Comparison of ENCODE assay signal across 14 mouse cellular contexts in genomic region chr4:128398948-128399347, GRCm38 (mm10).
DNase-seq lines count a peak whose midpoint lies in the region; ATAC-seq and TF ChIP-seq lines count a peak whose summit lies in the region.
"Had no signal": no experiment of that assay in that cellular context is flagged by ENCODE, and none has a peak within 500 bp of the region (broad histone marks: within the 10 kb centered on the region; RNA-seq: fewer than 3 reads in every experiment).

No protein-coding gene starts in this region.

- peaks cover 18% of the 10 kb centered on the region for H3K4me1 ChIP-seq in forebrain, postnatal 0 days (ENCODE audit: insufficient read depth)
- H3K4me1 ChIP-seq in forebrain, embryonic 10.5 days, result peaks cover 13% of the 10 kb centered on the region
- peaks cover 8% of the 10 kb centered on the region; the same call in 1 of the 2 replicates for H3K4me1 ChIP-seq in midbrain, embryonic 13.5 days (replicated peaks)
- no peaks in the 10 kb centered on the region for H3K4me1 ChIP-seq in liver, postnatal 0 days (ENCODE audit: insufficient read depth)

- H3K4me3 ChIP-seq in forebrain, postnatal 0 days (ENCODE audit: low read depth, low read length), result no peak overlapping the region
- no peak overlapping the region for H3K4me3 ChIP-seq in forebrain, embryonic 10.5 days
- H3K4me3 ChIP-seq in midbrain, embryonic 13.5 days (replicated peaks), result no peak overlapping the region
- H3K4me3 ChIP-seq in liver, postnatal 0 days (ENCODE audit: low read depth, low read length), result no peak overlapping the region
- H3K4me3 ChIP-seq: embryonic facial prominence, embryonic 10.5 days; heart, embryonic 15.5 days; midbrain, embryonic 15.5 days; neural tube, embryonic 15.5 days had no signal

- H3K27ac ChIP-seq in forebrain, postnatal 0 days (ENCODE audit: low read depth, low read length), result 0 out of 2 replicates have a peak overlapping the region, but pooled peaks have one; percentile 30
- H3K27ac ChIP-seq in forebrain, embryonic 10.5 days, result no peak overlapping the region
- no peak overlapping the region for H3K27ac ChIP-seq in midbrain, embryonic 13.5 days
- H3K27ac ChIP-seq in liver, postnatal 0 days (ENCODE audit: low read depth), result no peak overlapping the region
- H3K27ac ChIP-seq: embryonic facial prominence, embryonic 10.5 days; heart, embryonic 15.5 days; midbrain, embryonic 15.5 days; neural tube, embryonic 15.5 days had no signal

- no peak for TF ChIP-seq CTCF in forebrain, postnatal 0 days (IDR thresholded peaks at IDR 0.05; ENCODE audit: low read depth)
- TF ChIP-seq CTCF in liver, postnatal 0 days (IDR thresholded peaks at IDR 0.05; ENCODE audit: low read depth), result no peak

- peak; percentile 67 for DNase-seq in forebrain, postnatal 0 days
- DNase-seq in forebrain, embryonic 10.5 days (ENCODE audit: extremely low spot score, low spot score), result no peak
- peak; percentile 93 for DNase-seq in cerebellum, adult 9-10 months
- peak; percentile 77 for DNase-seq in layer of hippocampus, adult 9-11 months
- peak; percentile 71 to 72 for DNase-seq in right cerebral cortex, adult 2 months (ENCODE audit: low spot score in 2 of 2)
- DNase-seq in heart, postnatal 4 days, result no peak
- no peak for DNase-seq in liver, postnatal 0 days
- DNase-seq: gastrocnemius, postnatal 36 days; lung, postnatal 14 days had no signal

- no peak for TF ChIP-seq EP300 in liver, postnatal 0 days (IDR thresholded peaks at IDR 0.05; ENCODE audit: low read depth)

- peak; percentile 69 for ATAC-seq in forebrain, postnatal 0 days
- ATAC-seq in midbrain, embryonic 13.5 days, result no peak
- no peak for ATAC-seq in liver, postnatal 0 days
- ATAC-seq: midbrain, embryonic 15.5 days had no signal

- no peaks in the 10 kb centered on the region for H3K27me3 ChIP-seq in forebrain, postnatal 0 days (ENCODE audit: insufficient read depth, low read length)
- no peaks in the 10 kb centered on the region for H3K27me3 ChIP-seq in forebrain, embryonic 10.5 days (ENCODE audit: poor library complexity, severe bottlenecking)
- 0 out of 2 replicates have a peak, but pooled peaks cover 2% of the 10 kb centered on the region for H3K27me3 ChIP-seq in midbrain, embryonic 13.5 days
- no peaks in the 10 kb centered on the region for H3K27me3 ChIP-seq in liver, postnatal 0 days (ENCODE audit: insufficient read depth, low read length)
- H3K27me3 ChIP-seq: heart, embryonic 15.5 days; midbrain, embryonic 15.5 days; neural tube, embryonic 15.5 days had no signal

- WGBS in forebrain, postnatal 0 days, result 45% methylated on average over 7 of the region's 7 CpGs
- WGBS in forebrain, embryonic 10.5 days, result 83% methylated on average over 7 of the region's 7 CpGs
- 74% methylated on average over 7 of the region's 7 CpGs for WGBS in midbrain, embryonic 13.5 days
- WGBS in liver, postnatal 0 days (ENCODE audit: insufficient replicate concordance), result 55% methylated on average over 7 of the region's 7 CpGs

- peaks cover 12% of the 10 kb centered on the region; the same call in 1 of the 2 replicates for H3K36me3 ChIP-seq in forebrain, postnatal 0 days (ENCODE audit: insufficient read depth)
- H3K36me3 ChIP-seq in forebrain, embryonic 10.5 days (replicated peaks), result no peaks in the 10 kb centered on the region
- H3K36me3 ChIP-seq in midbrain, embryonic 13.5 days, result peaks cover 29% of the 10 kb centered on the region
- no peaks in the 10 kb centered on the region for H3K36me3 ChIP-seq in liver, postnatal 0 days (replicated peaks; ENCODE audit: insufficient read depth, low read length)
- H3K36me3 ChIP-seq: embryonic facial prominence, embryonic 10.5 days; heart, embryonic 15.5 days had no signal

- H3K4me2 ChIP-seq in forebrain, postnatal 0 days (ENCODE audit: low read depth), result no peak overlapping the region
- H3K4me2 ChIP-seq in midbrain, embryonic 13.5 days (replicated peaks), result no peak overlapping the region
- H3K4me2 ChIP-seq in liver, postnatal 0 days (ENCODE audit: low read depth, low read length), result no peak overlapping the region
- H3K4me2 ChIP-seq: heart, embryonic 15.5 days; midbrain, embryonic 15.5 days; neural tube, embryonic 15.5 days had no signal

- no peak overlapping the region for H3K9ac ChIP-seq in forebrain, postnatal 0 days
- H3K9ac ChIP-seq in midbrain, embryonic 13.5 days (replicated peaks), result no peak overlapping the region
- H3K9ac ChIP-seq in liver, postnatal 0 days (replicated peaks), result no peak overlapping the region
- H3K9ac ChIP-seq: heart, embryonic 15.5 days; midbrain, embryonic 15.5 days; neural tube, embryonic 15.5 days had no signal

- no peaks in the 10 kb centered on the region for H3K9me3 ChIP-seq in forebrain, postnatal 0 days (ENCODE audit: low read length)
- no peaks in the 10 kb centered on the region for H3K9me3 ChIP-seq in forebrain, embryonic 10.5 days
- H3K9me3 ChIP-seq in midbrain, embryonic 13.5 days, result no peaks in the 10 kb centered on the region
- H3K9me3 ChIP-seq in liver, postnatal 0 days (ENCODE audit: low read length), result no peaks in the 10 kb centered on the region
- H3K9me3 ChIP-seq: embryonic facial prominence, embryonic 10.5 days; heart, embryonic 15.5 days; midbrain, embryonic 15.5 days; neural tube, embryonic 15.5 days had no signal

Comparison
In these comparisons a context has a peak if more than half of its experiments do, and no peak if none do; other contexts are left out.
1. DNase-seq: peak in forebrain, postnatal 0 days (single experiment), cerebellum, adult 9-10 months (single experiment), layer of hippocampus, adult 9-11 months (single experiment) and right cerebral cortex, adult 2 months (2 of 2); none in forebrain, embryonic 10.5 days (single experiment), heart, postnatal 4 days (single experiment) and liver, postnatal 0 days (single experiment).